In the genomic region with DNA sequence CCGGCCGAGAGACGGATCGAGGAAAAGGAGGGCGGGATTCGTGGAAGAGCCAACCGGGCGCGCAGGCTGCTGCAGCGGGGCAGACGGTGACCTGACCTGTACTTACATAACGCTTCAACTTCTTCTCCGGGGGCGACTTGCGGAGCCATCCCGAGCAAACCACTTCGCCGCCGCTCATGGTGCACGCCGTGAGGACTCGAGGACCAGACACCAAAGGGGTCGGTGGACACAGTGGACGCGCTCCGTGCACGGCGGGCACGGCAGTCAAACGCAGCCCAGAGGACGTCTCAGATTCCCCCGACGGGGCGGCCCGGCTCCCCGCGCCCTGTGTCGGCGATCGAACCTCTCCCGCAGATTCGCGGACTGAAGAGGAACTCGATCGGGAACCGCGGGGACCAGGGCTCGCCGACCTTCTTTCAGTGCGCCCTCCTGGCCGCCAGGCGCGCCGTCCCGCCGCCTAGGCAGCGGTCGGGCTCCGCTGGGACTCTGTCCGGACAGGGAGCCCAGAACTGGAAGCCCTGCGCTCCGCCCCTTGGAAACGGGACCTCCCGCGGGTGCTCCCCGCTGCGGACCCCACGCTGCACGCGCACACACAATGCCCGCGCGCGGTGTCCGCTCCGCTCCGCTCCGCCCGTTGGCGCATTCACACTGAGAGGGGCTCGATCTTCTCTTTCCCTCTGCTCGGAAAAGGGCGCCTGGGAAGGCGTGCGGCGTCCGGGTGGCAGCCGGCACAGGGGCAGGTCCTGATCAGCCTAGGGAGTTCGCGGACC, we compare ENCODE assay signal across 8 mouse cellular contexts. TPM values are rescaled to one million over a fixed set of nuclear protein-coding genes. Genes with fewer than 3 reads are reported as not detected.
DNase-seq lines count a peak whose midpoint lies in the region; ATAC-seq and TF ChIP-seq lines count a peak whose summit lies in the region.

No protein-coding gene starts in this region.

- H3K9ac ChIP-seq in forebrain, postnatal 0 days, result peak overlapping the region; percentile 70

- peak; percentile 53 for TF ChIP-seq CTCF in forebrain, postnatal 0 days (IDR thresholded peaks at IDR 0.05; ENCODE audit: low read depth)

- peaks cover 21% of the 10 kb centered on the region; the same call in 1 of the 2 replicates for H3K79me2 ChIP-seq in macrophage (ENCODE audit: inconsistent target)

- peak; percentile 56 for DNase-seq in WW6 (ENCODE audit: low read depth, low spot score)
- peak; percentile 32 for DNase-seq in cerebellum, adult 11 months
- peak; percentile 63 for DNase-seq in forebrain, postnatal 0 days
- peak; percentile 87 for DNase-seq in heart, postnatal 4 days
- DNase-seq in layer of hippocampus, postnatal 36 days, result peak; percentile 24 to 49
- DNase-seq in right cerebral cortex, postnatal 4 days, result peak; percentile 52

- H3K36me3 ChIP-seq in forebrain, postnatal 0 days (ENCODE audit: insufficient read depth), result no peaks in the 10 kb centered on the region
- H3K36me3 ChIP-seq in macrophage (ENCODE audit: inconsistent target), result no peaks in the 10 kb centered on the region

- H3K4me1 ChIP-seq in forebrain, postnatal 0 days (ENCODE audit: insufficient read depth), result no peaks in the 10 kb centered on the region; the same call in 1 of the 2 replicates

- H3K4me3 ChIP-seq in forebrain, postnatal 0 days (ENCODE audit: low read depth, low read length), result peak overlapping the region; percentile 78
- peak overlapping the region; percentile 49 for H3K4me3 ChIP-seq in macrophage (ENCODE audit: inconsistent target)

- ATAC-seq in forebrain, postnatal 0 days, result peak; percentile 59
- ATAC-seq in activated CD4-positive, CD25-positive, alpha-beta regulatory T cell, adult 4 months, result no peak

- WGBS in forebrain, postnatal 0 days, result under 1% methylated on average over 87 of the region's 90 CpGs
- WGBS in macrophage (ENCODE audit: missing documents), result under 1% methylated on average over 77 of the region's 90 CpGs

- no peaks in the 10 kb centered on the region for H3K27me3 ChIP-seq in forebrain, postnatal 0 days (ENCODE audit: insufficient read depth, low read length)

- H3K4me2 ChIP-seq in forebrain, postnatal 0 days (ENCODE audit: low read depth), result peak overlapping the region; percentile 74

- no peaks in the 10 kb centered on the region for H3K9me3 ChIP-seq in forebrain, postnatal 0 days (ENCODE audit: low read length)

- peak overlapping the region; percentile 89 for H3K27ac ChIP-seq in forebrain, postnatal 0 days (ENCODE audit: low read depth, low read length)
- no peak overlapping the region for H3K27ac ChIP-seq in macrophage

RNA-seq across cellular contexts. Expression of a gene that starts 0.7 kb away (rescaled TPM):
- total RNA-seq in forebrain, postnatal 0 days (2014; rRNA removed), result 10.7 and 15.7 TPM in 2 replicates
- polyA plus RNA-seq in forebrain, postnatal 0 days (2015; fragmentation: Nextera tagmentation; extraction: Ambion mirVana), result 7.5 and 9.8 TPM in 2 replicates
- total RNA-seq in heart, postnatal 4 days (2021), result 10 to 100 TPM; 52.2 to 58.7 TPM
- 10 to 100 TPM; 17.7 to 18.5 TPM for total RNA-seq in layer of hippocampus, postnatal 36 days (2021)
- 10 to 100 TPM in 17 of 26 experiments, 1 to 10 TPM in 9; 4.1 to 52.6 (median 16.5) TPM for total RNA-seq in macrophage (2018; cell fraction: chromatin; rRNA removed)
- total RNA-seq in macrophage (2018; cell fraction: cytosol; rRNA removed), result 10 to 100 TPM in 13 of 26 experiments, 1 to 10 TPM in 13; 1.9 to 29.4 (median 14.0) TPM
- total RNA-seq in macrophage (2018; cell fraction: nucleus; rRNA removed), result 10 to 100 TPM in 13 of 26 experiments, 1 to 10 TPM in 13; 2.8 to 52.4 (median 16.6) TPM
- 7.5 to 14.8 TPM (median 14.4 TPM) in 3 replicates for polyA plus RNA-seq in macrophage (2018)
- under 1 TPM in 1 of 2 experiments, not detected in 1; 0.15 TPM for polyA plus RNA-seq in activated CD4-positive, CD25-positive, alpha-beta regulatory T cell, adult 4 months (2017; shearing (Covaris generic))

Comparison
In these comparisons a context has a peak if more than half of its experiments do, and no peak if none do; other contexts are left out.
1. DNase-seq: peak in every context shown above with its lines; median percentile 87 in heart, postnatal 4 days; 63 in forebrain, postnatal 0 days; 56 in WW6; 52 in right cerebral cortex, postnatal 4 days; 36 in layer of hippocampus, postnatal 36 days; 32 in cerebellum, adult 11 months.